Mouse (Mus musculus) gonadal fat pad, adult 2 months (tissue): ENCODE measurements around the gene Tcaf3. TPM values are rescaled to one million over a fixed set of nuclear protein-coding genes. Genes with fewer than 3 reads are reported as not detected.
A peak's percentile ranks its signal among the peaks of the same experiment; 100 is the strongest.

ENCODE experiments used
- DNase-seq: peaks from one replicate; pipeline ENCODE4 v3.0.0-alpha.2; 2012; ENCODE audit warnings: low read depth
- polyA plus RNA-seq: library from polyadenylated mRNA; depleted of rRNA; stranded (reverse); fragments of >200 nt; gene quantifications from 2 replicates; pipeline ENCODE4 v1.2.3, GENCODE M21; 2012; rRNA removed

Gene Tcaf3
- not detected in 2 replicates for polyA plus RNA-seq

- DNase-seq = no peak
These were observed at the start of gene Tcaf3 for GRCm38 (mm10) chr6:42597592-42597991. Gene Tcaf3 (minus strand): TSS chr6:42597692.

GRCm38 (mm10) chr6:42644912-42645549 lies 47.5 kb upstream of the Tcaf3 start, which contains the start of gene Tcaf2:
Gene Tcaf2 (minus strand): TSS chr6:42645254.
- DNase-seq = peak; percentile 73

- no peak for DNase-seq
These were observed 36.9 kb upstream of the Tcaf3 start for GRCm38 (mm10) chr6:42634393-42634792.

- no peak for DNase-seq
These were observed 33.9 kb upstream of the Tcaf3 start for GRCm38 (mm10) chr6:42631395-42631794.

GRCm38 (mm10) chr6:42616904-42617303 lies 19.4 kb upstream of the Tcaf3 start:
- no peak for DNase-seq

- DNase-seq = no peak
These were observed 14.7 kb upstream of the Tcaf3 start for GRCm38 (mm10) chr6:42612218-42612617.

GRCm38 (mm10) chr6:42610954-42611522 lies 13.5 kb upstream of the Tcaf3 start:
- no peak for DNase-seq

- DNase-seq = no peak
These were observed 4.2 kb downstream of the Tcaf3 start for GRCm38 (mm10) chr6:42593138-42593882.

GRCm38 (mm10) chr6:42586569-42586968 lies 10.9 kb downstream of the Tcaf3 start:
- DNase-seq = no peak

GRCm38 (mm10) chr6:42583488-42583872 lies 14.0 kb downstream of the Tcaf3 start:
- no peak for DNase-seq

- no peak for DNase-seq
These were observed 14.6 kb downstream of the Tcaf3 start for GRCm38 (mm10) chr6:42582741-42583487.

- DNase-seq = no peak
These were observed 18.8 kb downstream of the Tcaf3 start for GRCm38 (mm10) chr6:42578678-42579077.

- DNase-seq = no peak
These were observed 20.1 kb downstream of the Tcaf3 start for GRCm38 (mm10) chr6:42577433-42577832.

- DNase-seq = no peak
These were observed 29.3 kb downstream of the Tcaf3 start for GRCm38 (mm10) chr6:42568205-42568604.

- no peak for DNase-seq
These were observed 31.4 kb downstream of the Tcaf3 start for GRCm38 (mm10) chr6:42566076-42566598.

- DNase-seq = no peak
These were observed 35.2 kb downstream of the Tcaf3 start for GRCm38 (mm10) chr6:42562280-42562679.

- DNase-seq = no peak
These were observed 36.6 kb downstream of the Tcaf3 start for GRCm38 (mm10) chr6:42560885-42561284.

GRCm38 (mm10) chr6:42558641-42559040 lies 38.9 kb downstream of the Tcaf3 start:
- no peak for DNase-seq

GRCm38 (mm10) chr6:42547461-42547860 lies 50.0 kb downstream of the Tcaf3 start, which contains the start of gene Olfr455:
Gene Olfr455 (minus strand): TSS chr6:42547587.
- DNase-seq = no peak

GRCm38 (mm10) chr6:42546180-42546579 lies 51.3 kb downstream of the Tcaf3 start:
- no peak for DNase-seq

GRCm38 (mm10) chr6:42545451-42545885 lies 52.0 kb downstream of the Tcaf3 start:
- DNase-seq = no peak

GRCm38 (mm10) chr6:42544846-42545245 lies 52.6 kb downstream of the Tcaf3 start:
- no peak for DNase-seq
